Mouse (Mus musculus): ENCODE results near the gene Gm17018. TPM values are rescaled to one million over a fixed set of nuclear protein-coding genes. Genes with fewer than 3 reads are reported as not detected.

Gene Gm17018
- polyA plus RNA-seq, 1 experiment from 2014 or later, result 71.7 TPM

DNA sequence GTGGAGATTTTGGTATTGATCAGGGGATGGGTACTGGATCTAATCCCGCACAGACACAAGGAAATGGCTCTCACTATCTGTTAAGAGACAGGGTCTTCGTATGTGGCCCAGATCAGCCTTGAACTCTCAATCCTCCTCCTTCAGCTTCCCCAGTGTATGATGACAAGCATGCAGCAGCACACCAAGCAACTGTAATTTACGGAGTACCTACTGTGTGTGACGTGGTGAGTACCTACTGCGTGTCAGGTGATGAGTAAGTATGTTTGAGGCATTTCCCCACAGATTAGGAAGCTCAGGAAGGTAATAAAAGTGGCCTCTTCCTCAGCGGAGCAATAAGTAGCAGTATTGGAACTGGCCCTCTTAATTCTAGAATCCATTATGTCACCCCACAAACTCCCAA lies 35.1 kb downstream of the Gm17018 start:
- no peaks in the 10 kb centered on the region for H3K9me3 ChIP-seq
- H3K4me1 ChIP-seq (replicated peaks), result peaks cover 12% of the 10 kb centered on the region
- 0 out of 2 replicates have a peak, but pooled peaks cover 5% of the 10 kb centered on the region for H3K36me3 ChIP-seq
- ATAC-seq (ENCODE audit: low FRiP score, low read depth), result no peak
- 88% methylated on average over 6 of the region's 6 CpGs for WGBS
- H3K27ac ChIP-seq (replicated peaks), result no peak overlapping the region
- H3K4me3 ChIP-seq, result no peak overlapping the region
- peaks cover 18% of the 10 kb centered on the region; the same call in 1 of the 2 replicates for H3K27me3 ChIP-seq
- H3K4me2 ChIP-seq, result no peak overlapping the region
- H3K9ac ChIP-seq, result no peak overlapping the region

DNA sequence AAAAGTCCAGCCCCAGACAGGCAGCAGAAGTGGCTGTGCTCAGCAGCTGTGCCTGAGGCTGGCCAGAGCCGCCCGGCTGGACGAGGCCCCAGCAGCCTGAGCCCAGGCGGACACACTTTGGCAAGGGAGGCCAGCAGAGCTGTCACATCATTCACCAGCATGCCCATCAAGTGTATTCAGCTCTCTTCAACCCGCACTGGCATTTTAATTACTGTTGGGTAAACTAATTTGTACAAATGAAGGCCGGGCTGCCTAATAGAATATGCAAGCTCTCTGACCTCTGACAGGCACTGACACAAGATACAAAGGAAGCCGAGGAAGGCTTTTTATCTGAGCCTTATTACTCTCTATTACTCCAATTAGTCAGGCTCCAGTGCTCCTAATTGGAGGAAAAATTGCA lies 35.6 kb downstream of the Gm17018 start:
- peaks cover 12% of the 10 kb centered on the region for H3K4me1 ChIP-seq (replicated peaks)
- no peaks in the 10 kb centered on the region for H3K36me3 ChIP-seq
- peak; percentile 80 for ATAC-seq (ENCODE audit: low FRiP score, low read depth)
- H3K9ac ChIP-seq, result no peak overlapping the region
- H3K27ac ChIP-seq (replicated peaks), result no peak overlapping the region
- no peak overlapping the region for H3K4me2 ChIP-seq
- H3K27me3 ChIP-seq, result peaks cover 19% of the 10 kb centered on the region; the same call in 1 of the 2 replicates
- H3K4me3 ChIP-seq, result no peak overlapping the region
- 14% methylated on average over 7 of the region's 7 CpGs for WGBS
- no peaks in the 10 kb centered on the region for H3K9me3 ChIP-seq

DNA sequence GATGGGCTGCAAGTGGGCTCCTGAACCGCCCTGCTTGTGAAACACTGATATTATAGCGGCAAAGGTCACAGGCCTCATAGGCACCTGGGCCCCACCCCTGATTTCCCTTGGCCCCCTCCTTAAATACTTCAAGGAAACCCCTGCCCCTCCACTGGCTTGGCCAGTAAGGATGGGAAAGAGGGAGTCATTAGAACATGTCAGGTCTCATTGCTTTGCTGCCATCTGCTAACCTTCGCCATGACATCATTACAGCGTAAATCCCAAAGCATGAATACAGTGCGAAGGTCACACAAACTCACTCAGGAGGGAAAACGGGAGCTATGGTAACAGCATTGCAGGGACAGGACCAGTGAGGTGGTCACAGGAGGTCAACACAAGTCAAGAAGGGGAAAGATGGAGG lies 36.0 kb downstream of the Gm17018 start:
- H3K27ac ChIP-seq (replicated peaks), result no peak overlapping the region
- H3K27me3 ChIP-seq, result peaks cover 19% of the 10 kb centered on the region; the same call in 1 of the 2 replicates
- no peak overlapping the region for H3K4me3 ChIP-seq
- WGBS, result 46% methylated on average over 6 of the region's 6 CpGs
- H3K9me3 ChIP-seq, result no peaks in the 10 kb centered on the region
- H3K4me1 ChIP-seq (replicated peaks), result peaks cover 12% of the 10 kb centered on the region
- no peak for ATAC-seq (ENCODE audit: low FRiP score, low read depth)
- no peak overlapping the region for H3K9ac ChIP-seq
- H3K4me2 ChIP-seq, result no peak overlapping the region
- H3K36me3 ChIP-seq, result no peaks in the 10 kb centered on the region

DNA sequence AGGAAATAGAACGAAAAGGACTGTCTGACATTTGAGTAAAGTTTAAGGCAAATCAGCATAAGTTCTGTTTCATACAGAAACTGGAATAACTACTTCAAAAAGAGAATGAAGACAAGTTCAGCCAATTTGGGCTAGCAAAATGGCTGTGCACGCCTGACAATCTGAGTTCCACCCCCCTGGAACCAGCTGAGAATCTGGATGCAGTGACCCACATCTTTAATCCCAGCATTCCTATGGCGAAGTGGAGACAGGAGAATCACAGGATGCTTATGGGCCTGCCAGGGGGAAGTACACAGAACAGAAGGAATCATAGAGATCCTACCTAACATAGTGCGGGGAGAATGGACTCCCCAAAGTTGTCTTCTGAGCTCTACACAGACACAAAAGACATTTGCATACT lies 36.7 kb downstream of the Gm17018 start:
- H3K9me3 ChIP-seq, result no peaks in the 10 kb centered on the region
- 74% methylated on average over 4 of the region's 4 CpGs for WGBS
- H3K27ac ChIP-seq (replicated peaks), result no peak overlapping the region
- peaks cover 12% of the 10 kb centered on the region for H3K4me1 ChIP-seq (replicated peaks)
- no peak overlapping the region for H3K4me3 ChIP-seq
- H3K36me3 ChIP-seq, result no peaks in the 10 kb centered on the region
- peaks cover 19% of the 10 kb centered on the region; the same call in 1 of the 2 replicates for H3K27me3 ChIP-seq
- no peak for ATAC-seq (ENCODE audit: low FRiP score, low read depth)
- H3K4me2 ChIP-seq, result no peak overlapping the region
- H3K9ac ChIP-seq, result no peak overlapping the region

DNA sequence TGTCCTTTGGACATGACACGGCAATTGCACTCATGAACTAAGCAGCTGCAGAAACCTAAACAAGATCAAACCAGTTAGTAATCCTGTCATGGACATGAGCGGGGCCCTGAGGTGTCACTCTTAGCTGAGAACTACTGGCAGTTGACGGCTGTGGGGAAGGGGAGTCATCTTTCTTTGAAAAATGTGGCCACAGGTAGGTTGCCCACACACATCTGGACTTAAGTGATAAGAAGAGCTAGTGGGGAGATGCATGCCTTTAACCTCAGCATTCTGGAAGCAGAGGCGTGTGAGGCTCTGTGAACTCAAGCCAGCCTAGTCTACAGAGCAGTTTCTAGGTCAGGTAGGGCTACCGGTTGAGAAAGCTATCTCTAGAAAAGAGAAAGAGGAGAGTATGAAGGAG lies 42.2 kb downstream of the Gm17018 start:
- 92% methylated on average over 5 of the region's 5 CpGs for WGBS
- ATAC-seq (ENCODE audit: low FRiP score, low read depth), result no peak
- Histone ChIP-seq H3K27me3 (peaks cover 13% of the 10 kb centered on the region; the same call in 1 of the 2 replicates), H3K4me2 (no peak overlapping the region), H3K9me3 (no peaks in the 10 kb centered on the region), H3K27ac (replicated peaks) (no peak overlapping the region), H3K4me1 (replicated peaks) (peaks cover 4% of the 10 kb centered on the region; the same call in 1 of the 2 replicates), H3K36me3 (no peaks in the 10 kb centered on the region), H3K9ac (no peak overlapping the region), H3K4me3 (no peak overlapping the region)

DNA sequence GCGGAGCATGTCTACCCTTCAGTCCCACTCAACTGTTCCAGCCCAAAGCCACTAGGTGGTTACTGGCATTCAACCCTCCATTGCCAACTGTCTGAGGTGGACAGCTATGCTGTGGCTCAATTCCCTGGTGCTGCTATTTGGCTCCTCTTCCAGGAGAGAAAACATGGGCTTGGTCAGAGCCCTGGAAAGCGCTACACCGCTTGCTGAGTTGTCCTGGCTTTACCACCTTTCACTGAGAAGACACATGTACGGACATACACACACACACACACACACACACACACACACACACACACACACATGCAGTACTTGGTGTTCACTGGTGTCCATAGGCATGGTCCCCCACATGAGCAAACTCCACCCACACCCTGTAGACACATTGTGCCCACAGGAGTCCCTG lies 46.3 kb downstream of the Gm17018 start:
- Histone ChIP-seq H3K4me1 (replicated peaks) (peaks cover 5% of the 10 kb centered on the region; the same call in 1 of the 2 replicates), H3K27me3 (no peaks in the 10 kb centered on the region), H3K9ac (no peak overlapping the region), H3K9me3 (no peaks in the 10 kb centered on the region), H3K4me3 (no peak overlapping the region), H3K4me2 (no peak overlapping the region), H3K27ac (replicated peaks) (no peak overlapping the region), H3K36me3 (no peaks in the 10 kb centered on the region)
- WGBS, result 79% methylated on average over 4 of the region's 4 CpGs
- no peak for ATAC-seq (ENCODE audit: low FRiP score, low read depth)

DNA sequence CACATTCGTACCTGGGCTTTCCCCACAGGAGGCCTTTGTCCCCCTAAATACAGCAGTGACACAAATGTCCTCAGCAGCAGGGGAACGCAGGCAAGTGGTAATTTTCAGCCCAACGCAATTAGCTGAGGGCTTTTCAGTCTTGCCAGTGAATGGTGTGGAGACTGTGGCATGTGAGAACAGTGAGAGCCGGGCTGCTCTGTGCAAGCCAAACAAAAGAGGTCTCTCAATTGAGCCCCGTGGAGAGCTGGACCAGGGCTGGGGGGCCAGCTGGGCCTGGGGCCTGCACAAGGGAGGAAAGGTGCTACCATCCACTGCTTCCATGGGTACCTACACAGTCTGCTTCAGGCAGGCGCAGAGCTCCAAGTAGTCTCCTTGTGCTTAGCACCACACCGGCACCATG lies 47.1 kb downstream of the Gm17018 start:
- Histone ChIP-seq H3K9ac (no peak overlapping the region), H3K27me3 (no peaks in the 10 kb centered on the region), H3K9me3 (no peaks in the 10 kb centered on the region), H3K27ac (replicated peaks) (no peak overlapping the region), H3K36me3 (no peaks in the 10 kb centered on the region), H3K4me2 (no peak overlapping the region), H3K4me3 (no peak overlapping the region), H3K4me1 (replicated peaks) (peaks cover 5% of the 10 kb centered on the region; the same call in 1 of the 2 replicates)
- 18% methylated on average over 7 of the region's 7 CpGs for WGBS
- no peak for ATAC-seq (ENCODE audit: low FRiP score, low read depth)

DNA sequence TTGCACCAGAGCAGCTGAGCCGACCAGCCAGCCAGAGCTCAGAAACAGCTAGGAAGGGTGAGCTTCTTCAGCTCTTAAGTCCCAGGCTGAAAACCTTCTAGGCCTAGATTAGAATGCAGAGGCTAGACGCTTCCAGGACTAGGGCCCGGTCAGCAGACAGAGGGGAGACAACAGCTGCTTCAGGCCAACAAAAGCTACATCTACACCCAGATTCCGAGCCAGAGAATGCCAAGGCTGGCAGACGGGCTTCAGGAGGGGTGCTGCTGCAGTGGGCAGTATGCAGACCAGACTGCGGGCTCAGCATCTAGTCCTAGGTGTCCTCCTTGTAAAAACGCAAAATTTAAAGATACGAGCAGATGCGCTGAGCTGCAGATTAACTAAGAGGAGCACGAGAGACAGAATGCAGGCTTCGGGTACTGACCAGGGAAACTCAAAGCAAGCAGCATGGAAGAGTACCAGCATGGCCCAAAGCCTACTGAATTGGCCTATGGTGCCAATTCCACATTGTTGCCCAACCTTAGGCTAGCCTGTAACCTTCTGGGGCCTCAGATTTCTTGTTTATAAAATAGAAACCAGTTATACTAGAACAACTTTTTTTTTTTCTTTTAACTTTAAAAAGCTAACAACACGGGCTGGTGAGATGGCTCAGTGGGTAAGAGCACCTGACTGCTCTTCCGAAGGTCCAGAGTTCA lies 48.4 kb downstream of the Gm17018 start:
- H3K36me3 ChIP-seq, result no peaks in the 10 kb centered on the region; the same call in 1 of the 2 replicates
- 78% methylated on average over 13 of the region's 13 CpGs for WGBS
- H3K4me3 ChIP-seq, result no peak overlapping the region
- peaks cover 5% of the 10 kb centered on the region; the same call in 1 of the 2 replicates for H3K4me1 ChIP-seq (replicated peaks)
- no peaks in the 10 kb centered on the region for H3K9me3 ChIP-seq
- H3K27me3 ChIP-seq, result no peaks in the 10 kb centered on the region
- no peak overlapping the region for H3K4me2 ChIP-seq
- H3K9ac ChIP-seq, result no peak overlapping the region
- no peak overlapping the region for H3K27ac ChIP-seq (replicated peaks)
- no peak for ATAC-seq (ENCODE audit: low FRiP score, low read depth)

DNA sequence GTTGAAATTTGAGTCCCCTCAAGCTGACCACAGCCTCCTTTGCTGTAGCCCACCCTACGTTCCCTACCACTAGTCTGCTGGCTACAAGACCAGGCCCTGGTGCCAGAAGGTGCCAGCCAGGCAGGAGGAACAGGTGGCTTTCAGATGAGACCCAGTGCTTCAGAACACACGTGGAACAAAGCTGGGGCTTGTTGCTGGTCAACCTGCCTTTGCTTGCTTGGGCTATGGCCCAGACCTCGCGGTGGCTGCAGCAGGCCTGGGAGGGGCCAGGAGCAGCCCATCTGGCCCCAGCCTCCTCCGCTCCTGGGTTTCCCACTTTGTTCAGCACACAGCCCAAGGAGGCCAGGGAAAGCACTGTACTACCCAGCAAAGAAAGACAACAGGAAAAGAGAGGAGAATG lies 50.4 kb downstream of the Gm17018 start:
- no peak overlapping the region for H3K27ac ChIP-seq (replicated peaks)
- no peaks in the 10 kb centered on the region for H3K9me3 ChIP-seq
- H3K4me1 ChIP-seq (replicated peaks), result peaks cover 17% of the 10 kb centered on the region
- H3K36me3 ChIP-seq, result no peaks in the 10 kb centered on the region; the same call in 1 of the 2 replicates
- WGBS, result 66% methylated on average over 5 of the region's 5 CpGs
- H3K4me2 ChIP-seq, result no peak overlapping the region
- no peak overlapping the region for H3K4me3 ChIP-seq
- H3K9ac ChIP-seq, result no peak overlapping the region
- ATAC-seq (ENCODE audit: low FRiP score, low read depth), result no peak
- H3K27me3 ChIP-seq, result no peaks in the 10 kb centered on the region

DNA sequence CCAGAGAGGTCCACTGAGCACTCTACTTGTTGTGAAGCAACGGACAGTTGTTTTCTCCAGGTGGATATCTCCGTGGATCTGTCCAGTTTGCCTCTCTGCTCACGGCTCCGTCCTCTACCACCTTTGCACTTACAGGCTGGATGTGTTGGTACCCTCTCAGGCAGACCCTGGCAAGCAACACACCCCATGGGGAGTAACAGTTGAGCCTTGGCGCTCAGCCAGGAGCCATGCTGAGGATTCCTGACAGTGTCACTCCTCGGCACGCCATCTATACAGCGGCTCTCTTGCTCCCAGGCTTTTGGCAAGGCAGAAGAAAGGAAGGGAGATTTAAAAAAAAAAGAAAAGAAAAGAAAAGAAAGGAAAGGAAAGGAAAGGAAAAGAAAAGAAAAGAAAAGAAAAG lies 54.0 kb downstream of the Gm17018 start:
- WGBS, result 52% methylated on average over 8 of the region's 8 CpGs
- Histone ChIP-seq H3K27me3 (no peaks in the 10 kb centered on the region; the same call in 1 of the 2 replicates), H3K9ac (no peak overlapping the region), H3K4me3 (no peak overlapping the region), H3K4me2 (no peak overlapping the region), H3K36me3 (no peaks in the 10 kb centered on the region; the same call in 1 of the 2 replicates), H3K27ac (replicated peaks) (no peak overlapping the region), H3K9me3 (no peaks in the 10 kb centered on the region), H3K4me1 (replicated peaks) (peaks cover 26% of the 10 kb centered on the region)
- ATAC-seq (ENCODE audit: low FRiP score, low read depth), result no peak

DNA sequence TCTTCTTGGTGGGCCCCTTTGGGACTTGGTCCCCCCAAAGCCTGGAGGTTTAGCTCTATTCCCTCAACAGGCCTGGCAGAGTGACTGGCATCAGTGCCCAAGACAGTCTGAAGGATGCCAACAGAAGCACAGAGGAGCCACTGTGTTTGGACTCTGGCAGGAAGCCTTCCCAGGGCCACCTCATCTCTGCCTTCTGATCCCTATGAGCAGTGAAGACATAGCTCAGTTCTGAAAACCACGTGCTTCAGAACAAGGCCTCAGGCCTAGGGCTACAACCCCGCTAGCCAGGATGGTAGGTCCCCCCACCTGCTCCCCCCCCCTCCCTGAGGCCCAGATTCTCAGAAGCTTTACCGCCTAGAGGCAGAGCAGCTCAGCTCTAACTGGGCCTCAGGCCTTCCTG lies 54.5 kb downstream of the Gm17018 start:
- no peaks in the 10 kb centered on the region; the same call in 1 of the 2 replicates for H3K36me3 ChIP-seq
- H3K4me2 ChIP-seq, result no peak overlapping the region
- H3K4me1 ChIP-seq (replicated peaks), result peaks cover 26% of the 10 kb centered on the region
- peak overlapping the region; percentile 22; the same call in 1 of the 2 replicates for H3K27ac ChIP-seq (replicated peaks)
- no peak overlapping the region for H3K9ac ChIP-seq
- 60% methylated on average over 3 of the region's 3 CpGs for WGBS
- H3K27me3 ChIP-seq, result no peaks in the 10 kb centered on the region; the same call in 1 of the 2 replicates
- no peak overlapping the region for H3K4me3 ChIP-seq
- ATAC-seq (ENCODE audit: low FRiP score, low read depth), result peak; percentile 72; the same call in 1 of the 2 replicates
- no peaks in the 10 kb centered on the region for H3K9me3 ChIP-seq

DNA sequence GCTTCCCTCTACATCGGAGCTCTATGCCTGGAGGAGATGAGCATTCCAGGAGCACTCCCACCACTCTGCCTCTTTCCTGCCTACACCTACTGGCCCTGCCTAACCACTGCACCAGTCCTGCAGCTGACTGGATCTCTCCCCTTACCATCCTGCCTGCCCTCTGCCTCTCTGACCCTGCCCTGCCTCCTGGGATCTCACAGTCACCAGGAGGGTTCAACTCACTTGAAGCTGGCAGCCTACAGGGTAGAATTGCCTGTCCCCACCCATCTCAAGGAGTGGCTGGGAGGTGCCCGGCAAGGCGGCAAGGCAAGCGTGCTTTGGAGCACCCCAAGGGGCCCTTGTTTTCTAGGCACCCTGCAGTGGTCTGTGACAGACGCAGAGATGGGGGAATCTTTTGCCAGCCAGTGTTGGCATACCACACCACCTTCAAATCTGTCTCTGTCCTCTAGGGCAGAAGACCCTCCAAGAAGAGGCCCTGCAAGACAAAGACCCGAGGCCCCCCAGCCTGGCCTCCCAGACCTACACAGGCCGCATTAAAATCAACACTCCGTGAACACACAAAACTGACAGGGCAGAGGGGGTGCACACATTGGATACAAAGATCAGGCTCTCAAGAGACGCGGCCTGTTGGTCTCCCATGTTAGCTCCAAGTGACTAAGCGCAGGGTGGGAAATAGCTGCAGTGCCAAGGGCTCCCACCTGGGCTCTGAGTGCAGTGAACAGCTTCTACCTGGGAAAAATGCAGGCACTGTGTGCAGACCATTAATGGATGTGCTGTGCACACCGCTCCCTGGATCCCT lies 55.2 kb downstream of the Gm17018 start:
- peak; percentile 37; the same call in 1 of the 2 replicates for ATAC-seq (ENCODE audit: low FRiP score, low read depth)
- Histone ChIP-seq H3K9me3 (no peaks in the 10 kb centered on the region), H3K4me3 (no peak overlapping the region), H3K4me1 (replicated peaks) (peaks cover 26% of the 10 kb centered on the region), H3K27me3 (no peaks in the 10 kb centered on the region; the same call in 1 of the 2 replicates), H3K4me2 (no peak overlapping the region), H3K27ac (replicated peaks) (peak overlapping the region; percentile 22; the same call in 1 of the 2 replicates), H3K9ac (no peak overlapping the region), H3K36me3 (no peaks in the 10 kb centered on the region; the same call in 1 of the 2 replicates)
- WGBS, result 27% methylated on average over 12 of the region's 12 CpGs

All from hindbrain, embryonic 15.5 days (tissue).